Mouse (Mus musculus): ENCODE results near the gene Mrpl14. TPM values are rescaled to one million over a fixed set of nuclear protein-coding genes. Genes with fewer than 3 reads are reported as not detected.

Gene Mrpl14
- 169 and 180 TPM in 2 replicates for polyA plus RNA-seq (2015; fragmentation: Nextera tagmentation; extraction: Ambion mirVana)

GRCm38 (mm10) chr17:45686093-45686619 lies at the start of gene Mrpl14:
Gene Mrpl14, plus strand, starts transcription at chr17:45686322.
- Histone ChIP-seq H3K4me2 (peak within 1 kb of the TSS; percentile 76), H3K4me1 (peaks cover 31% of the 10 kb centered on the region), H3K27ac (peak within 1 kb of the TSS; percentile 83), H3K27me3 (no peaks in the 10 kb centered on the region), H3K9me3 (no peaks in the 10 kb centered on the region), H3K9ac (peak within 1 kb of the TSS; percentile 95), H3K36me3 (no peaks in the 10 kb centered on the region), H3K4me3 (peak within 1 kb of the TSS; percentile 93)
- peak; percentile 90 for ATAC-seq (ENCODE audit: borderline replicate concordance, extremely low read depth, low FRiP score, low TSS enrichment)
- WGBS = under 1% methylated on average over 40 of the region's 50 CpGs

- no peak overlapping the region for H3K9ac ChIP-seq
- WGBS = 68% methylated on average over 16 of the region's 16 CpGs
- no peak overlapping the region for H3K27ac ChIP-seq
- H3K9me3 ChIP-seq = no peaks in the 10 kb centered on the region
- no peaks in the 10 kb centered on the region for H3K36me3 ChIP-seq
- H3K4me3 ChIP-seq = no peak overlapping the region
- no peaks in the 10 kb centered on the region for H3K27me3 ChIP-seq
- no peak for ATAC-seq (ENCODE audit: borderline replicate concordance, extremely low read depth, low FRiP score, low TSS enrichment)
- no peak overlapping the region for H3K4me2 ChIP-seq
- 0 out of 2 replicates have a peak, but pooled peaks cover 3% of the 10 kb centered on the region for H3K4me1 ChIP-seq
Measured at GRCm38 (mm10) chr17:45638596-45639295, 47.4 kb upstream of the Mrpl14 start.

DNA sequence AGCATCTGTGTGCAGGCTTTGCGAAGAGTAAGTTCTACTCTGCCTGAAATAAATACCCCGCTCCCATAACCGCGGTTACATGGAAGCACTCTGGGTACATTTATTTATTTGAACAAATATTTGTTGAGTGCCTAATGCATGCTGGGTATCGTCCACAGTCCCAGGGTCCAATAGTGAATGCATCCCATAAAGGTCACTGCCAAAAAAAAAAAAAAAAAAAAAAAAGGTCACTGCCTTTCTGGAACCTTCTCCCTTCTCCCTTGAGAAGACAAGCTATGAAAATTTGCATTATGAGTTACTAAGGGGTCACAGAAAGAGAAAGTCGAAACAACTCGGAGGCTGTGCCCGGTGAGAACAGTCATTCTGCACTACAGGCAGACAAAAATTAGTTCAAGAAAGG lies 44.1 kb upstream of the Mrpl14 start:
- no peak overlapping the region for H3K9ac ChIP-seq
- no peaks in the 10 kb centered on the region for H3K36me3 ChIP-seq
- H3K27me3 ChIP-seq = no peaks in the 10 kb centered on the region
- H3K4me1 ChIP-seq = 0 out of 2 replicates have a peak, but pooled peaks cover 3% of the 10 kb centered on the region
- H3K4me3 ChIP-seq = no peak overlapping the region
- no peak overlapping the region for H3K27ac ChIP-seq
- H3K4me2 ChIP-seq = no peak overlapping the region
- H3K9me3 ChIP-seq = no peaks in the 10 kb centered on the region
- no peak for ATAC-seq (ENCODE audit: borderline replicate concordance, extremely low read depth, low FRiP score, low TSS enrichment)
- WGBS = 81% methylated on average over 8 of the region's 8 CpGs

GRCm38 (mm10) chr17:45642701-45643100 lies 43.4 kb upstream of the Mrpl14 start:
- ATAC-seq (ENCODE audit: borderline replicate concordance, extremely low read depth, low FRiP score, low TSS enrichment) = no peak
- WGBS = 24% methylated on average over 12 of the region's 12 CpGs
- 0 out of 2 replicates have a peak, but pooled peaks cover 3% of the 10 kb centered on the region for H3K4me1 ChIP-seq
- H3K27ac ChIP-seq = no peak overlapping the region
- H3K9me3 ChIP-seq = no peaks in the 10 kb centered on the region
- no peak overlapping the region for H3K4me3 ChIP-seq
- no peak overlapping the region for H3K4me2 ChIP-seq
- H3K36me3 ChIP-seq = no peaks in the 10 kb centered on the region
- no peak overlapping the region for H3K9ac ChIP-seq
- H3K27me3 ChIP-seq = no peaks in the 10 kb centered on the region

- Histone ChIP-seq H3K27me3 (no peaks in the 10 kb centered on the region), H3K36me3 (no peaks in the 10 kb centered on the region), H3K9me3 (no peaks in the 10 kb centered on the region), H3K9ac (no peak overlapping the region), H3K4me3 (no peak overlapping the region), H3K4me2 (no peak overlapping the region), H3K27ac (no peak overlapping the region), H3K4me1 (0 out of 2 replicates have a peak, but pooled peaks cover 3% of the 10 kb centered on the region)
- ATAC-seq (ENCODE audit: borderline replicate concordance, extremely low read depth, low FRiP score, low TSS enrichment) = no peak
- WGBS = 86% methylated on average over 4 of the region's 4 CpGs
Measured at GRCm38 (mm10) chr17:45644185-45644584, 41.9 kb upstream of the Mrpl14 start.

GRCm38 (mm10) chr17:45653233-45653632 lies 32.9 kb upstream of the Mrpl14 start:
- no peak for ATAC-seq (ENCODE audit: borderline replicate concordance, extremely low read depth, low FRiP score, low TSS enrichment)
- Histone ChIP-seq H3K4me1 (no peaks in the 10 kb centered on the region), H3K4me3 (no peak overlapping the region), H3K4me2 (no peak overlapping the region), H3K9me3 (no peaks in the 10 kb centered on the region), H3K27ac (no peak overlapping the region), H3K36me3 (no peaks in the 10 kb centered on the region), H3K27me3 (no peaks in the 10 kb centered on the region), H3K9ac (no peak overlapping the region)
- WGBS = 67% methylated on average over 7 of the region's 7 CpGs

DNA sequence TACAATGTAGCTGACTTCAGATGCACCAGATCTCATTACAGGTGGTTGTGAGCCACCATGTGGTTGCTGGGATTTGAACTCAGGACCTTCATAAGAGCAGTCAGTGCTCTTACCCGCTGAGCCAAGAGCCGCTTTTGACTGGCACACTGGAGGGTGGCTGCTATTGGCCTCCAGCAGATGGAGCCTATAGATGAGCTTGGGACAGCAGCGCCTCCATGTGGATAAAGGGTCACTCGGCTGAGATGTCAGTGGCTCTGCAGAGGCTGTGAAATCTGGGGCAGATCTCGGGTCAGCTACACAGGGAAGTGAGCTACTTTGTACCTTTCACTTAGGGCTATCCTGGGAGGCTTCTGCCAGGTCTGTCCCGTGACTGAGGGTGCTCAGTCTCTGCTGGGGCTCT lies 30.3 kb upstream of the Mrpl14 start:
- Histone ChIP-seq H3K9me3 (no peaks in the 10 kb centered on the region), H3K27ac (no peak overlapping the region), H3K9ac (no peak overlapping the region), H3K4me3 (no peak overlapping the region), H3K4me1 (no peaks in the 10 kb centered on the region), H3K27me3 (no peaks in the 10 kb centered on the region), H3K36me3 (0 out of 2 replicates have a peak, but pooled peaks cover 2% of the 10 kb centered on the region), H3K4me2 (no peak overlapping the region)
- WGBS = 23% methylated on average over 6 of the region's 6 CpGs
- ATAC-seq (ENCODE audit: borderline replicate concordance, extremely low read depth, low FRiP score, low TSS enrichment) = no peak

DNA sequence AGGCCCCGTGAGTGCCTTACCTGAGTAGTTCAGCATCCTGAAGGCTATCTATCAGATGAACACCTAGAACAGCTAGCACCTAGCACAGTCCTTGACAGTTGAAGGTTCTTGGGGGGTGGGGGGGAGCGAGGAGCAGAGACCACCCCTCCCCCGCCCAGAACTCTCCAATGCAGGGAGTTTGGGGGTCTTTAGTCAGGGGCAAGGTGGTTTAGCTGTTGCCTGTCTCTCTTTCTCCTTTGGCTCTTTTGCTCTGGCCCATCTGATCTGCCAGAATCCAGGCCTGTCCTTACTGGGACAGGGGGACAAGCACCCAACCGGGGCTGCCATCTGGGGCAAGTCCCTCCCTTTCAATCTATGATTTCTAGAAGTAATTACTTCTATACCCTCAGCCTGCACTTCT lies 26.9 kb upstream of the Mrpl14 start, which contains the start of gene Capn11:
TSS of gene Capn11 (minus strand) at position 101 of the 400 bp plus-strand sequence.
- H3K9me3 ChIP-seq = no peaks in the 10 kb centered on the region
- H3K4me3 ChIP-seq = no peak within 1 kb of the TSS
- ATAC-seq (ENCODE audit: borderline replicate concordance, extremely low read depth, low FRiP score, low TSS enrichment) = no peak
- 63% methylated on average over 4 of the region's 4 CpGs for WGBS
- no peak within 1 kb of the TSS for H3K27ac ChIP-seq
- no peak within 1 kb of the TSS for H3K4me2 ChIP-seq
- H3K36me3 ChIP-seq = peaks cover 21% of the 10 kb centered on the region; the same call in 1 of the 2 replicates
- no peaks in the 10 kb centered on the region for H3K4me1 ChIP-seq
- no peak within 1 kb of the TSS for H3K9ac ChIP-seq
- no peaks in the 10 kb centered on the region for H3K27me3 ChIP-seq

GRCm38 (mm10) chr17:45663106-45663919 lies 22.8 kb upstream of the Mrpl14 start:
- ATAC-seq (ENCODE audit: borderline replicate concordance, extremely low read depth, low FRiP score, low TSS enrichment) = no peak; the same call in 1 of the 2 replicates
- Histone ChIP-seq H3K27ac (no peak overlapping the region), H3K4me2 (no peak overlapping the region; the same call in 1 of the 2 replicates), H3K36me3 (peaks cover 55% of the 10 kb centered on the region), H3K9ac (no peak overlapping the region), H3K9me3 (no peaks in the 10 kb centered on the region), H3K4me3 (no peak overlapping the region), H3K27me3 (no peaks in the 10 kb centered on the region), H3K4me1 (no peaks in the 10 kb centered on the region)
- 24% methylated on average over 27 of the region's 27 CpGs for WGBS

- Histone ChIP-seq H3K36me3 (peaks cover 62% of the 10 kb centered on the region), H3K9ac (no peak overlapping the region)
- 83% methylated on average over 13 of the region's 13 CpGs for WGBS
Measured at GRCm38 (mm10) chr17:45664608-45665007, 21.5 kb upstream of the Mrpl14 start.

DNA sequence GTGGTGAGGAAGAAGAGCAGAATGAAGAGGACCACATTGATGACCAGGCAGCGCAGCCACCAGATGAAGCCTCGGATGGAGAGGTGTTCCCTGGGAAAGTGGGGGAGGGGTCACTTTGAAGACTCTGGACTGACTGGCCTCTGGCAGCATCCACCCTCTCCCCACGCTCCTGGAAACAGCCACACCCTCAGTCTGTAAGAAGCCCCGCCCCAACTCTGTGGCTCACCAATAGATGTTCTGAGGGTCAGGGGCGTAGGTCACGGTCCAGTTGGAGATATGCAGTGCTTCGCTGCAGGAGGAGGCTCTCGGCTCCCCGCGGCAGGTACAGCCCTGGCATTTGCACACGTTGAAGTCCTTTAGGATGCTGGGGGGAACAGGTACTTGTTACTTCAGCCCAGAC lies 20.0 kb upstream of the Mrpl14 start:
- 77% methylated on average over 11 of the region's 11 CpGs for WGBS
- ATAC-seq (ENCODE audit: borderline replicate concordance, extremely low read depth, low FRiP score, low TSS enrichment) = no peak
- Histone ChIP-seq H3K27ac (no peak overlapping the region), H3K4me3 (no peak overlapping the region), H3K9ac (no peak overlapping the region), H3K9me3 (no peaks in the 10 kb centered on the region), H3K4me2 (no peak overlapping the region), H3K4me1 (no peaks in the 10 kb centered on the region), H3K36me3 (peaks cover 61% of the 10 kb centered on the region), H3K27me3 (no peaks in the 10 kb centered on the region)

More at GRCm38 (mm10) chr17:45664608-45665007, 21.5 kb upstream of the Mrpl14 start:
- Histone ChIP-seq H3K9me3 (no peaks in the 10 kb centered on the region), H3K4me2 (no peak overlapping the region), H3K27me3 (no peaks in the 10 kb centered on the region), H3K4me3 (no peak overlapping the region), H3K4me1 (no peaks in the 10 kb centered on the region), H3K27ac (no peak overlapping the region)
- no peak for ATAC-seq (ENCODE audit: borderline replicate concordance, extremely low read depth, low FRiP score, low TSS enrichment)

GRCm38 (mm10) chr17:45667481-45667880 lies 18.6 kb upstream of the Mrpl14 start:
- H3K27me3 ChIP-seq = no peaks in the 10 kb centered on the region
- no peak overlapping the region for H3K27ac ChIP-seq
- no peak overlapping the region for H3K4me3 ChIP-seq
- WGBS = 84% methylated on average over 10 of the region's 10 CpGs
- peaks cover 59% of the 10 kb centered on the region for H3K36me3 ChIP-seq
- H3K4me2 ChIP-seq = no peak overlapping the region
- no peaks in the 10 kb centered on the region for H3K4me1 ChIP-seq
- no peak overlapping the region for H3K9ac ChIP-seq
- H3K9me3 ChIP-seq = no peaks in the 10 kb centered on the region
- ATAC-seq (ENCODE audit: borderline replicate concordance, extremely low read depth, low FRiP score, low TSS enrichment) = no peak
